Mouse (Mus musculus) thymus, postnatal 36 days (tissue): Measurements from ENCODE around the gene Hoxb7.

Experiments
- DNase-seq, 2 experiments: peaks; one replicate each; pipeline ENCODE4 v3.0.0; 2022; ENCODE audit warnings: mixed read lengths in 2 of 2

Gene Hoxb7

DNA sequence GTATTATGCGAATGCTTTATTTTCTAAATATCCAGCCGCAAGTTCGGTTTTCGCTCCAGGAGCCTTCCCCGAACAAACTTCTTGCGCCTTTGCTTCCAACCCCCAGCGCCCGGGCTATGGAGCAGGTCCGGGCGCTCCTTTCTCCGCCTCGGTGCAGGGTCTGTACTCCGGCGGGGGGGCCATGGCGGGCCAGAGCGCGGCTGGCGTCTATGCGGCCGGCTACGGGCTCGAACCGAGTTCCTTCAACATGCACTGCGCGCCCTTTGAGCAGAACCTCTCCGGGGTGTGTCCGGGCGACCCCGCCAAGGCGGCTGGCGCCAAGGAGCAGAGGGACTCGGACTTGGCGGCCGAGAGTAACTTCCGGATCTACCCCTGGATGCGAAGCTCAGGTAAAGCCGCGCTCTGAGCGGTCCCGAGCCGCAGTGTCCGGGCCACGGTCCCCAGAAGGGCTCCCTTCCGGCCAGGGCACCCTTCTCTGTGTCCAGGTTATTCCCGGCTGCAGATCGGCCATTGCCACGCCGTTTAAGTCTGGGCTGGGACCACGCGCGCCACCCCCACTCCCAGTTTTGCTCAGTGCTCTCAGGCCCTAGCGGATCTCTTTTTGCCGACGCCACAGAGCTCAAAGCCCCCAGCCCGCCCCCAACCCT lies 439 bp downstream of the Hoxb7 start:
- DNase-seq, result no peak

GRCm38 (mm10) chr11:96287411-96287810 lies 988 bp downstream of the Hoxb7 start:
- DNase-seq, result no peak

- no peak for DNase-seq
Observed at GRCm38 (mm10) chr11:96288455-96289221, 2.2 kb downstream of the Hoxb7 start.

- DNase-seq, result no peak
Observed at GRCm38 (mm10) chr11:96289293-96289692, 2.9 kb downstream of the Hoxb7 start.

DNA sequence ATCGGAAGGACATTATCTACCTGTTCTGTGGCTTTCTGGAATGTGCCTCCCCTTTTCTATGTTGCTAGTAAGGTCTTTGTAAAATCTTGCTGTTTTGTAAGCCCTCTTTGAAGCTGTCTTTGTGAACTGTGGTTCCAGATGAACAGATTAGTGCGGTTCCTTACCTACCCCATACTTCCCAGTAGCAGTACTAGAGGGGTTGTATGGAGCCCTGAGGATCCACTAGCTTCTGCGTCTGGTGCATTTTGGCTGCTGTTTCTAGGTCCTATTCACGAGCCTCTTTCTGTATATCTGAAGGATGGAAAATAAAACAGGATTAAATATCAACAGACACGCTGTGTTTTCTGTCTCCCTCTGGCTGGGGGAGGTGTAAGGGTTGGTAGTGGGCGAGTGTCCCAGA lies 3.4 kb downstream of the Hoxb7 start:
- DNase-seq, result no peak

DNA sequence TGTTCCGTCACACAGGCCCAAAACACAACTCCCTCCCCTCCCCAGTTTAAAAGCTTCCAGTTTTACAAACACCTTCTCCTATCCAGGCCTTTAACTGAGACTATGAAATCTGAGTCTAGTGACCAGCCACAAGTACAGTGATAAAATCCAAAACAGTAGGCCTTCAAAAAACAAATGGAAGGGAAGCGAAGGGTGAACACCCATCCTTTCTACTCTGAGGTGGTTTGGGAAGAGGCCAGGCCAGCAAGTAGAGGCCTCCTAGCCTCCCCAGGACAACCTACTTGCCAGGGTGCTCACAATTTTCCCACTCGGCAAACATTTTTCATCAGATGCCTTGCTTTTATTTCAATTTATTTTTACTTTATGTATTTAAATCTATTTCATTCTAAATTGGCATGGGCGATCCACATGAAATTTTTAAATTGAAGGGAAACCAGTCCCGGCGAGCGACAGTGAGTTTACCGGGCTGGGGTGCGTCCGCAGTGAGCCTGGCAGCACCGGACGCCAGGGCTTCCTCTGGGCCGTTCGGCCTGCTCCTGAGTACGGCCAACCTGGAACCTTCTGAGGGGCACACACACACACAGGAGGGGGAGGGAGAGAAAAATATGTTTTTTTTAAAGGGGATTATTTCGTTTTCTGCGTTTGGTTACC lies 4.4 kb downstream of the Hoxb7 start:
- no peak for DNase-seq

GRCm38 (mm10) chr11:96291681-96292564 lies 5.5 kb downstream of the Hoxb7 start, which contains the start of gene Hoxb6:
TSS of gene Hoxb6 (plus strand) at chr11:96292476.
- DNase-seq, result no peak

DNA sequence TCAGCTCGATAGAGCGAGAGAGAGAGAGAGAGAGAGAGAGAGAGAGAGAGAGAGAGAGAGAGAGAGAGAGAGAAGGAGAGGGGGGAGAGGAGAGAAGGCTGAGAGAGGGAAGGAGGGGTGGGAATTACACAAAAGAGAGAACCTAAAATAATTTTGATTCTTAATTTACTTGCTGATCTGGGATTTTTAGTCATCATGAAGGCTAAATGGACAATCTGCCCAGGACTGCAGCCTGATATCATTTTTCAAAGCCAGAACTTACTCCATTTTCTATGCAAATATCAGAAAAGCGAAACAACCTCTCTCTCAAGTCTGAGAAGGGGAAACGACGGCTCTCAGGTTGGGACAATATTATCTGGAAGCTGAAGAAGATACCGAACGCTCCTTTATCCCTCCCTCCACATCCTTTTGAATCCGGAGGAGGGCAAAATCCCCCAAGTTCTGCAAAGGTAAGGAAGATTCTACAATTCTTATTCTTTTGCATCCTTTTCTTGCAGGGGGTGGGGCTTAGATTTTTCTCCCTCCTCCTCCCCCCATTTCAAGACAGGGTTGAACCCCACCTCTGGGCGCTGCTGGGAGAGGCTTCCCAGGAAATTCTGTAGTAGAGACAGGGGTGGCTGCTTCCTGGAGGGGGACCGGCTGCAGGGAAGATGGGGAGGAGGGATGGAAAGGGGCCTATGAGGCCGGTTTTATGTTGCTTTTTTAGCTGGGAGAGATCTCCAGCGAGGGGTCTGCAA lies 6.3 kb downstream of the Hoxb7 start:
- DNase-seq, result no peak

- DNase-seq, result no peak
Observed at GRCm38 (mm10) chr11:96293302-96293921, 7.0 kb downstream of the Hoxb7 start.

DNA sequence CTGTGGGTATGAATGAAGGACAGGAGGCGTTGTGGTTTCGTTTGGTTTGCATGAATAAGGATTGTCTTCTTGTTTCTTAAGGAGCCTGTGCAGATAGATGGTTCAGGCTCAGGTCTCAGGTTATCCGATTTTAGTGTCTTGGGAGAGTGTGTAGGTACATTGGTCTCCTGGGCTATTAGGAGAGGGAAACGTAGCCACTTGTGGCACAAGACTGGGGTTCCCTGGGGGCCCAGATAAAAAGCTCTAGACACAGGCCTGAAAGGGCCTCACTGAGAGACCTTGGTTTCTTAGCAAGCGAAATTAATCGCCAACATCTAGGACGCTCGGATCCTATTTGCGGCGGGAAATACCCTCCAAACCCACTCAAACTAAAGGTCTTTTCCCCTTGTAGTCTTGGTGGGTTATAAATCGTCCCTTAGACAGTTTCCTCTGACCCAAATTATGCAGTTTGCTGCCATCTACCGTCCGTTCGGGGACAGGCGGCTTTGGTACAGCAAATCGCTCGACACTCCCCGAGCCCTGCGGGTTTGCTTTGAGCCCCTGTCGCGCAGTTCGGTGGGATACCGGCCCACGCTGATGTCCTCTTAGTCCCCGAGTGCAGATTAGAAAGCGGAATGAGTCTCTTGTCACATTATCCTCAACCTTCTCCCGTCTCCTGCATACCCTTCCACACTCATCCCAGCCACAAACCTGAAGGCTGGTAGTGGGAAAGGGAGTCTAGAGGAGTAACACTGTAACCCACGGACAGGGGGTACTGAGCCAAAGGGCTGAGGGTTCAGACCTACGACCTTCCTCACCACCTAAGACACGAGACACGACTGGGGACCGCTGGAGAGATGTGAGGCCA lies 8.0 kb downstream of the Hoxb7 start:
- peak; percentile 70 to 77 for DNase-seq

DNA sequence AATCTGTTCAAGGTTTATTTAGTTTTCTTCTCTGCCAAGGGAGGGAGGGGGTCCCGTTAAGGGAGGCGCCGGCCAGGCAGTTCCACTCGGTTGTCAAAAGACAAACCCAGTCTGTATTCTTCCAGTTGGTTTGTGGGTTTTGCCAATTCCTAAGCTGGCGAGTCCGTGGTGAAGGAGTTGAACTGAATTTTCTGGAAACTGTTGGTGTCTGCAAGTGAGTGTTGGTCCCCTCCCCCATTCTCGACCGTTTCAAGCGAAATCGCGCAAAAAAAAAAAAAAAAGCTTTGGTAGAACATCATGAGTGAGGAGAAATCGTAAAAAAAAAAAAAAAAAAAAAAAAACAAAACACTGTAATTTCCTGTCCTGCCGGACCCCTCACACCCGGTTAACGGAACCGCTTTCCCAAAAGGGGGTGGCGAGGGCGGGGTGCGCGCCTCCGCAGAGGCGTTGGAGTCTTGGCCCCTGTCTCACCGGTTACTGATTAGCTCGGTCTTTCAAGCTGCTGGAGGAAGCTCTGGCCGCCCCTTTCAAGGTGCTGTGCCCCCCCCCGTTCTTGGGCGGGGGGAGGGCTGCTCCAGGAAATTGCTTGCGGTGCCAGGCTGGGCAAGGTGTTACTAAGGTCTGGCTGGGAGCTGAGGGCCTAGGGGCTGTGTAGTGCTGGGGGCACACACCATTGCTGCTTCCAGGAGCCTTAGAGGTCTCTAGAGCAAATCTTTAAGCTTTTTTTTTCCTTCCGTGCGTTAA lies 8.8 kb downstream of the Hoxb7 start:
- no peak for DNase-seq

- no peak for DNase-seq
Observed at GRCm38 (mm10) chr11:96296997-96297396, 10.6 kb downstream of the Hoxb7 start.

GRCm38 (mm10) chr11:96297428-96297827 lies 11.0 kb downstream of the Hoxb7 start:
- no peak for DNase-seq

DNA sequence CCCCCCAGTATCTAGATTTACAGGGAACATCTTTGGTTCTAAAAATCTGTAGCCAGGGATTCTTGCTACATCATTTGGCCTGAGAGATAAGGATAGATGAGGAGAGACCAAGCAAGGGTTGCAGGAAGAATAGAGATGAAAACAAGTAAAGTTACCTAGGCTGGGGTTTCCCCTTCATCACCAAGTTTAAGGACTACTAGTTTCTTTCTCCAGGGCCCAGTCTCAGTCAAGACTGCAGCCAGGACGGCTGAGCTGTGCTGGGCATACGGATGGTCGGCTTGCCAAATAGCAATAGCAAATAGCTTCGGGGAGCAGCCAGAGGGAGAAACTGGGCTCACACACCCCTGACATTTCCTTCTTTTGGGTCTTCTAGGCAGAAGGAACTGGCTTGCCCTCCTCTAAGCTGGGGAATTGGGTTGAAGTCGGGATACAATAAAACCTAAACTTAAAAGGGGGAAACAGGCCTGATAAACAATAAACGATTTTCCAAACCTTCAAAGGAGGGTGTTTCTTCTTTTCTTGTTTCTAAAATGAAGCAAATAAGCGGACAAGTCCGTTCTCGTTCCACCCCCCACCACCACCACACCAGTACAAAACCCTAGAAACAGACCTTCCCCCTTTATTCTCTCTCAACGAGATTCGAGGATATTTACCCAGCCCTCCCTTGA lies 11.7 kb downstream of the Hoxb7 start:
- DNase-seq, result no peak

- DNase-seq, result no peak
Observed at GRCm38 (mm10) chr11:96298895-96299667, 12.7 kb downstream of the Hoxb7 start.

- DNase-seq, result no peak
Observed at GRCm38 (mm10) chr11:96299781-96300180, 13.4 kb downstream of the Hoxb7 start.

DNA sequence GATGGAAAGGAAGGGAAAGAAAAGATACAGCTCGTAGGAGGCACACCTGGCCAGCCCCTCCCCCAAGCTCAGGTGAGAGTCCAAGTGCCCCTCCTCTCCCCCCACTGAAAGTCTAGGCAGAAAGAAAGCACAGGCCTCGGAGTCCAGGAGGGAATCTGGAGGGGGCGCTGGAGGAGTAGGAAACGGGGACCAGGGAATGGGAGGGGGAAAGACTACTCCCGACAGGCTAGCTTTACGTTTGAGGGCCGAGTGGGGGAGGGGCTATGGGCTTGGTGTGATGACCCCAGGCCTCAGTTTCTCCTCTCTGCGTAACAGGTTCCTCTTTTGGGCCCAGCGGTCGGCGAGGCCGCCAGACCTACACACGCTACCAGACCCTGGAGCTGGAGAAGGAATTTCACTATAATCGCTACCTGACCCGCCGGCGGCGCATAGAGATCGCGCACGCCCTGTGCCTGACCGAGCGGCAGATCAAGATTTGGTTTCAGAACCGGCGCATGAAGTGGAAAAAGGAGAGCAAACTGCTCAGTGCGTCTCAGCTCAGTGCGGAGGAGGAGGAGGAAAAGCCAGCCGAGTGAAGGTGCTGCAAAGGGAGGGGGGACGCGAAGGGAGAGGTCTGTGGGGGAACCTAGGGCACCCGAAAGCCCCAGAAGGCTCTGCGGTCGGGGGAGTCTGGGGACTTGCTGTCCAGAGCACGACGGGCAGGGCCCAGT lies 14.1 kb downstream of the Hoxb7 start:
- no peak for DNase-seq

- no peak for DNase-seq
Observed at GRCm38 (mm10) chr11:96301064-96301431, 14.6 kb downstream of the Hoxb7 start.
